Mouse (Mus musculus): ENCODE data around the gene Dmp1.

Dmp1 gene

DNA sequence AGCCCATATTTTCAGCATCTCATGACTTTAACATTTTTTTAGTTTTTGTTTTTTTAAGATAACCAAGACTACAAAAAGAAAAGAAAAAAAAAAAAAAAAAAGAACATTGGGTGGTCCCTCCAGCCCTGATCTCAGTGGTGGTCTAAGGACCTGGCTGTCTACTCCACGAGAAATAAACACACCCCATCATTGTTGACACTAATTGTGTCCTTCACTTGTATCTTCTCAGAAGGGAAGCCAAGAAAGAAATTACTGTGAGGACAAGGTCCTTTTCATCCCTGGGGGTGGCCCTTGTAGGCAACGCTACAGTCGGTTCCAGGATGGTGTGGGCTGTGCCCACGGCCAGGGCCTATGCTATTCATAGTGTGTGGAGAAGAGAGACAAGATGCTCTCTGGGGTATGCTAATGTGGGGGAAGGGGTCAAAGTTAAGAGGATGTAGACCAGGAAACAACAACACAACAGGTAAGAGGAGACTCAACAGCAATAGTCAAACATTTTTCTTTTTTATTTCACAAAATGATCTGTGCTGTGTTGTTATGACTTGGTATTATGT, 59.6 kb downstream of the Dmp1 start:
- no peak for DNase-seq (ENCODE audit: extremely low read depth, insufficient read length, low spot score)

DNA sequence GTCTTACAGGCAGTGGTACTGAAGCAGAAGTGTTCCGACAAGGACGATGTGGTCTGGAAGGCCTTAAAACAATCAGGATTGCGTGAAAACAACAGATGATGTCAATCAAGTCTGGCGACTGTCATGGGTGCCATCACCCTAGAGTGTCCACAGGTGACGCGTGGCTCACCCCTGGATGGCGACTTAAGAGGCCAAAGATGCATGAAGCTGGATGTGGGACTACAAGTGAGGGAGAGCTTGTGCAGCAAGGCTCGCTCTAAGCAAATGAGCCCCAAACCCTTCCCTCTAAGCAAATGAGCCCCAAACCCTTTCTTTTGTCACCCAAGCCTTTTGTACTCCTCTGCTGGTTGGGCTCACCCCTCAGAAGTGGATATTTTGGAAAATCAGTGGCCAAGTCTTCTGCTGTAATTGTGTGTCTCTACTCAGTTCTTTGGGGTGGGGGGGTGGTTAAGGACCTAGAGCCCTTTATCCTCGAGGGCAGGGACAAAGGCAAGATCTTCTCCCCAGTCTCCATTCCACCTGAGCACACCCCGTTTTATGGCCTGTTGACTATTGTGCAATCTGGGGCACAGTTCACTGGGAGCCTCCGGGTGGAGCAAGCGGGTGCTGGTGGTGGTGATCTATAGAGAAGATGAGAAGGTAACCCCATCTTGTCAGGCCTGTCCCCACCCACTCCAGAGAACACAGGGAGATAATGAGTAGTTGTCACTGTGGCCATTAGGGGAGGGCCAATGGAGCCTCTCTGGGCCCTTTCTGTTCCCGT, 60.8 kb downstream of the Dmp1 start:
- no peak for DNase-seq (ENCODE audit: extremely low read depth, insufficient read length, low spot score)

Measured in 3134 (cell line).